Mouse (Mus musculus) heart, embryonic 14.5 days (tissue): Measurements from ENCODE around the gene Rfx6. TPM values are rescaled to one million over a fixed set of nuclear protein-coding genes. Genes with fewer than 3 reads are reported as not detected.

Experiments used
- ATAC-seq: fragments of 200-750 bp; cut with Nextera tagmentation; 2 replicates; pipeline ENCODE4 v1.8.0; 2017; ENCODE audit warnings: low read depth, moderate TSS enrichment; ENCODE audit not compliant: insufficient number of reproducible peaks, insufficient read depth, low FRiP score
- H3K27ac ChIP-seq, 2 experiments: fragments of 200-500 bp in 1 of 2; fragments of 300-500 bp in 1 of 2; sonication (generic) in 1 of 2; replicated peaks in 1 of 2; 2 replicates each; pipeline ENCODE4 v1.5.1; 2012 to 2014; ENCODE audit warnings: low read depth in 2 of 2, low read length in 2 of 2, control low read depth in 1 of 2, mild to moderate bottlenecking in 1 of 2, mixed read lengths in 1 of 2; ENCODE audit not compliant: control insufficient read depth in 1 of 2, insufficient read depth in 1 of 2
- H3K27me3 ChIP-seq: fragments of 300-500 bp; sonication (generic); 2 replicates; pipeline ENCODE4 v1.6.1; 2014; ENCODE audit warnings: mild to moderate bottlenecking, low read length, control low read depth; ENCODE audit not compliant: control insufficient read depth, insufficient read depth
- H3K36me3 ChIP-seq: fragments of 300-500 bp; sonication (generic); 2 replicates; pipeline ENCODE4 v1.6.1; 2014; ENCODE audit warnings: mild to moderate bottlenecking, control low read depth, low read length, mixed read lengths; ENCODE audit not compliant: control insufficient read depth, insufficient read depth
- H3K4me1 ChIP-seq, 2 experiments: fragments of 200-500 bp in 1 of 2; fragments of 300-500 bp in 1 of 2; sonication (generic) in 1 of 2; 2 replicates each; pipeline ENCODE4 v1.6.1; 2012 to 2014; ENCODE audit warnings: low read length in 2 of 2, control low read depth in 1 of 2, mixed read lengths in 1 of 2; ENCODE audit not compliant: control insufficient read depth in 2 of 2, insufficient read depth in 2 of 2
- H3K4me2 ChIP-seq: fragments of 300-500 bp; sonication (generic); 2 replicates; pipeline ENCODE4 v1.6.1; 2014; ENCODE audit warnings: mild to moderate bottlenecking, low read length
- H3K4me3 ChIP-seq, 2 experiments: fragments of 200-500 bp in 1 of 2; fragments of 300-500 bp in 1 of 2; sonication (generic) in 1 of 2; 2 replicates each; pipeline ENCODE4 v1.5.1; 2012 to 2014; ENCODE audit warnings: low read length in 2 of 2, mild to moderate bottlenecking in 2 of 2, control low read depth in 1 of 2, low read depth in 1 of 2, moderate library complexity in 1 of 2; ENCODE audit not compliant: control insufficient read depth in 1 of 2, insufficient read depth in 1 of 2
- H3K9ac ChIP-seq: fragments of 300-500 bp; sonication (generic); 2 replicates; pipeline ENCODE4 v1.6.1; 2014; ENCODE audit warnings: mild to moderate bottlenecking, low read length
- H3K9me3 ChIP-seq: fragments of 300-500 bp; sonication (generic); 2 replicates; pipeline ENCODE4 v1.6.1; 2016; ENCODE audit warnings: low read length, control low read depth; ENCODE audit not compliant: control insufficient read depth
- WGBS: fragments of 180-500 bp; shearing (Covaris S2); extraction: QIAGEN DNeasy Blood & Tissue Kit; methylation state at CpG from one replicate; pipeline ENCODE4 v1.1.7; 2014; 5-methylcytosine and 5-hydroxymethylcytosine counted together
- polyA plus RNA-seq: library from polyadenylated mRNA; unstranded; fragments of >200 nt; fragmentation: Nextera tagmentation; extraction: Ambion mirVana; gene quantifications from 2 replicates; pipeline ENCODE4 v1.2.1, GENCODE M21; 2014

The Rfx6 gene
- polyA plus RNA-seq, 1 experiment from 2014 or later = not detected

- Histone ChIP-seq H3K9ac (no peak overlapping the region), H3K4me3 (peak overlapping the region in 1 of 2 experiments; percentile 44; a peak in 3 of 4 replicates), H3K4me1 (peaks cover 0 to 7% of the 10 kb centered on the region in 2 experiments; a peak in 2 of 4 replicates), H3K9me3 (no peaks in the 10 kb centered on the region), H3K27ac (no peak overlapping the region), H3K27me3 (peaks cover 28% of the 10 kb centered on the region), H3K36me3 (no peaks in the 10 kb centered on the region), H3K4me2 (peak overlapping the region; percentile 83)
- WGBS = 14% methylated on average over 10 of the region's 10 CpGs
- no peak for ATAC-seq
Observed at GRCm38 (mm10) chr10:51678251-51678639, 689 bp downstream of the Rfx6 start.

GRCm38 (mm10) chr10:51720904-51721303 lies 43.3 kb downstream of the Rfx6 start:
- ATAC-seq = no peak
- no peaks in the 10 kb centered on the region for H3K4me1 ChIP-seq
- no peaks in the 10 kb centered on the region for H3K9me3 ChIP-seq
- no peaks in the 10 kb centered on the region for H3K36me3 ChIP-seq
- no peaks in the 10 kb centered on the region for H3K27me3 ChIP-seq
- no peak overlapping the region for H3K27ac ChIP-seq
- H3K4me3 ChIP-seq = no peak overlapping the region
- H3K4me2 ChIP-seq = no peak overlapping the region
- 60% methylated on average over 3 of the region's 3 CpGs for WGBS
- no peak overlapping the region for H3K9ac ChIP-seq

- H3K9me3 ChIP-seq = no peaks in the 10 kb centered on the region
- ATAC-seq = no peak
- no peak overlapping the region for H3K4me2 ChIP-seq
- H3K4me3 ChIP-seq = no peak overlapping the region
- 77% methylated on average over 5 of the region's 5 CpGs for WGBS
- H3K4me1 ChIP-seq = no peaks in the 10 kb centered on the region
- H3K27me3 ChIP-seq = no peaks in the 10 kb centered on the region
- H3K9ac ChIP-seq = no peak overlapping the region
- H3K27ac ChIP-seq = no peak overlapping the region
- H3K36me3 ChIP-seq = no peaks in the 10 kb centered on the region
Observed at GRCm38 (mm10) chr10:51761436-51761835, 83.9 kb downstream of the Rfx6 start.

- H3K4me3 ChIP-seq = no peak overlapping the region
- WGBS = 82% methylated on average over 2 of the region's 2 CpGs
- H3K9me3 ChIP-seq = no peaks in the 10 kb centered on the region
- no peak overlapping the region for H3K4me2 ChIP-seq
- H3K27me3 ChIP-seq = no peaks in the 10 kb centered on the region
- H3K27ac ChIP-seq = no peak overlapping the region
- ATAC-seq = no peak
- no peaks in the 10 kb centered on the region for H3K36me3 ChIP-seq
- H3K4me1 ChIP-seq = no peaks in the 10 kb centered on the region
- no peak overlapping the region for H3K9ac ChIP-seq
Observed at GRCm38 (mm10) chr10:51763241-51763640, 85.7 kb downstream of the Rfx6 start.

GRCm38 (mm10) chr10:51768445-51768844 lies 90.9 kb downstream of the Rfx6 start:
- 55% methylated on average over 5 of the region's 5 CpGs for WGBS
- Histone ChIP-seq H3K4me3 (no peak overlapping the region), H3K9ac (no peak overlapping the region), H3K4me2 (no peak overlapping the region), H3K4me1 (no peaks in the 10 kb centered on the region), H3K27ac (no peak overlapping the region), H3K9me3 (no peaks in the 10 kb centered on the region), H3K27me3 (no peaks in the 10 kb centered on the region), H3K36me3 (no peaks in the 10 kb centered on the region)
- no peak for ATAC-seq

- no peak for ATAC-seq
- H3K27ac ChIP-seq = no peak overlapping the region
- 30% methylated on average over 7 of the region's 7 CpGs for WGBS
- H3K9ac ChIP-seq = no peak overlapping the region
- no peak overlapping the region for H3K4me2 ChIP-seq
- no peak overlapping the region for H3K4me3 ChIP-seq
- no peaks in the 10 kb centered on the region for H3K9me3 ChIP-seq
- no peaks in the 10 kb centered on the region for H3K27me3 ChIP-seq
- no peaks in the 10 kb centered on the region for H3K36me3 ChIP-seq
- H3K4me1 ChIP-seq = no peaks in the 10 kb centered on the region
Observed at GRCm38 (mm10) chr10:51769252-51769651, 91.7 kb downstream of the Rfx6 start.

- Histone ChIP-seq H3K36me3 (no peaks in the 10 kb centered on the region), H3K9me3 (no peaks in the 10 kb centered on the region), H3K4me2 (no peak overlapping the region), H3K4me3 (no peak overlapping the region), H3K9ac (no peak overlapping the region), H3K27ac (no peak overlapping the region), H3K4me1 (no peaks in the 10 kb centered on the region), H3K27me3 (no peaks in the 10 kb centered on the region)
- 65% methylated on average over 2 of the region's 2 CpGs for WGBS
- ATAC-seq = no peak
Observed at GRCm38 (mm10) chr10:51779648-51780047, 102.1 kb downstream of the Rfx6 start.
